Mouse (Mus musculus) midbrain, embryonic 11.5 days (tissue): ENCODE results near the gene Ttll6. TPM values are rescaled to one million over a fixed set of nuclear protein-coding genes. Genes with fewer than 3 reads are reported as not detected.
A peak's percentile ranks its signal among the peaks of the same experiment; 100 is the strongest.

Experiments used
- ATAC-seq: fragments of 200-750 bp; cut with Nextera tagmentation; 2 replicates; pipeline ENCODE4 v1.8.0; 2017; ENCODE audit warnings: moderate TSS enrichment, moderate library complexity; ENCODE audit not compliant: low FRiP score
- DNase-seq: peaks from one replicate; pipeline ENCODE4 v3.0.0; 2015; ENCODE audit warnings: low spot score; ENCODE audit errors: missing footprints
- H3K27ac ChIP-seq: fragments of 300-500 bp; sonication (generic); 2 replicates; pipeline ENCODE4 v1.5.1; 2014; ENCODE audit warnings: low read depth, low read length
- H3K27me3 ChIP-seq: fragments of 300-500 bp; sonication (generic); 2 replicates; pipeline ENCODE4 v1.6.1; 2014; ENCODE audit warnings: mild to moderate bottlenecking, low read length, moderate library complexity, mixed read lengths; ENCODE audit not compliant: control insufficient read depth, insufficient read depth
- H3K36me3 ChIP-seq: fragments of 300-500 bp; sonication (generic); 2 replicates; pipeline ENCODE4 v1.6.1; 2014; ENCODE audit warnings: mild to moderate bottlenecking, low read length, moderate library complexity, mixed read lengths; ENCODE audit not compliant: control insufficient read depth, insufficient read depth
- H3K4me1 ChIP-seq: fragments of 300-500 bp; sonication (generic); 2 replicates; pipeline ENCODE4 v1.6.1; 2014; ENCODE audit warnings: low read length; ENCODE audit not compliant: control insufficient read depth, insufficient read depth
- H3K4me2 ChIP-seq: fragments of 300-500 bp; sonication (generic); 2 replicates; pipeline ENCODE4 v1.6.1; 2014; ENCODE audit warnings: mild to moderate bottlenecking, moderate library complexity
- H3K4me3 ChIP-seq: fragments of 300-500 bp; sonication (generic); 2 replicates; pipeline ENCODE4 v1.5.1; 2014; ENCODE audit warnings: low read depth, low read length
- H3K9ac ChIP-seq: fragments of 300-500 bp; sonication (generic); 2 replicates; pipeline ENCODE4 v1.6.1; 2014; ENCODE audit warnings: low read length
- H3K9me3 ChIP-seq: fragments of 300-500 bp; sonication (generic); 2 replicates; pipeline ENCODE4 v1.6.1; 2016; ENCODE audit warnings: low read length; ENCODE audit not compliant: control insufficient read depth
- WGBS: fragments of 180-500 bp; shearing (Covaris S2); extraction: QIAGEN DNeasy Blood & Tissue Kit; methylation state at CpG from one replicate; pipeline ENCODE4 v1.1.7; 2014; 5-methylcytosine and 5-hydroxymethylcytosine counted together
- polyA plus RNA-seq: library from polyadenylated mRNA; unstranded; fragments of >200 nt; fragmentation: Nextera tagmentation; extraction: Ambion mirVana; gene quantifications from 2 replicates; pipeline ENCODE4 v1.2.1, GENCODE M21; 2014

Gene Ttll6
- polyA plus RNA-seq, 1 experiment from 2014 or later: not detected

- H3K36me3 ChIP-seq: no peaks in the 10 kb centered on the region
- no peak overlapping the region for H3K9ac ChIP-seq
- no peaks in the 10 kb centered on the region for H3K4me1 ChIP-seq
- ATAC-seq: no peak
- 7% methylated on average over 11 of the region's 11 CpGs for WGBS
- H3K4me2 ChIP-seq: no peak overlapping the region
- peak; percentile 91 for DNase-seq
- no peak overlapping the region for H3K4me3 ChIP-seq
- no peaks in the 10 kb centered on the region for H3K9me3 ChIP-seq
- no peak overlapping the region for H3K27ac ChIP-seq
- H3K27me3 ChIP-seq: peaks cover 100% of the 10 kb centered on the region
Observed at GRCm38 (mm10) chr11:96194961-96195640, 61.5 kb downstream of the Ttll6 start.

- peaks cover 100% of the 10 kb centered on the region for H3K27me3 ChIP-seq
- no peak for ATAC-seq
- peak; percentile 91 for DNase-seq
- 1% methylated on average over 20 of the region's 20 CpGs for WGBS
- H3K9ac ChIP-seq: no peak overlapping the region
- no peak overlapping the region for H3K4me2 ChIP-seq
- no peaks in the 10 kb centered on the region for H3K4me1 ChIP-seq
- H3K36me3 ChIP-seq: no peaks in the 10 kb centered on the region
- no peak overlapping the region for H3K4me3 ChIP-seq
- no peaks in the 10 kb centered on the region for H3K9me3 ChIP-seq
- no peak overlapping the region for H3K27ac ChIP-seq
Observed at GRCm38 (mm10) chr11:96195769-96196280, 62.2 kb downstream of the Ttll6 start.

- DNase-seq (peak; percentile 90), ATAC-seq (no peak)
- Histone ChIP-seq H3K27me3 (peaks cover 100% of the 10 kb centered on the region), H3K4me1 (no peaks in the 10 kb centered on the region), H3K9ac (no peak overlapping the region), H3K36me3 (no peaks in the 10 kb centered on the region), H3K4me3 (no peak overlapping the region), H3K4me2 (no peak overlapping the region), H3K27ac (no peak overlapping the region), H3K9me3 (no peaks in the 10 kb centered on the region)
- WGBS: 2% methylated on average over 12 of the region's 12 CpGs
Observed at GRCm38 (mm10) chr11:96198642-96199041, 65.1 kb downstream of the Ttll6 start.

GRCm38 (mm10) chr11:96199181-96200086, 65.8 kb downstream of the Ttll6 start:
- no peak overlapping the region for H3K9ac ChIP-seq
- H3K36me3 ChIP-seq: no peaks in the 10 kb centered on the region
- H3K27me3 ChIP-seq: peaks cover 100% of the 10 kb centered on the region
- ATAC-seq (no peak), DNase-seq (peak; percentile 89)
- WGBS: 3% methylated on average over 22 of the region's 22 CpGs
- H3K9me3 ChIP-seq: no peaks in the 10 kb centered on the region
- H3K4me3 ChIP-seq: no peak overlapping the region
- no peaks in the 10 kb centered on the region for H3K4me1 ChIP-seq
- no peak overlapping the region for H3K27ac ChIP-seq
- no peak overlapping the region for H3K4me2 ChIP-seq

GRCm38 (mm10) chr11:96200183-96200655, 66.6 kb downstream of the Ttll6 start:
- Histone ChIP-seq H3K27ac (no peak overlapping the region), H3K9me3 (no peaks in the 10 kb centered on the region), H3K27me3 (peaks cover 100% of the 10 kb centered on the region), H3K36me3 (no peaks in the 10 kb centered on the region), H3K4me1 (no peaks in the 10 kb centered on the region), H3K9ac (no peak overlapping the region), H3K4me3 (no peak overlapping the region), H3K4me2 (no peak overlapping the region)
- ATAC-seq (no peak), DNase-seq (peak; percentile 90)
- under 1% methylated on average over 14 of the region's 14 CpGs for WGBS

GRCm38 (mm10) chr11:96201741-96202140, 68.2 kb downstream of the Ttll6 start:
- no peak overlapping the region for H3K4me3 ChIP-seq
- DNase-seq: peak; percentile 92
- H3K9me3 ChIP-seq: no peaks in the 10 kb centered on the region
- ATAC-seq: no peak
- no peak overlapping the region for H3K4me2 ChIP-seq
- H3K9ac ChIP-seq: no peak overlapping the region
- H3K27me3 ChIP-seq: peaks cover 99% of the 10 kb centered on the region
- no peaks in the 10 kb centered on the region for H3K36me3 ChIP-seq
- no peaks in the 10 kb centered on the region for H3K4me1 ChIP-seq
- H3K27ac ChIP-seq: no peak overlapping the region

GRCm38 (mm10) chr11:96202401-96203081, 69.0 kb downstream of the Ttll6 start:
- Histone ChIP-seq H3K27ac (no peak overlapping the region), H3K4me1 (no peaks in the 10 kb centered on the region), H3K4me2 (no peak overlapping the region), H3K4me3 (no peak overlapping the region), H3K9me3 (no peaks in the 10 kb centered on the region), H3K36me3 (no peaks in the 10 kb centered on the region), H3K9ac (no peak overlapping the region), H3K27me3 (peaks cover 99% of the 10 kb centered on the region)
- WGBS: 2% methylated on average over 14 of the region's 14 CpGs
- ATAC-seq (no peak), DNase-seq (peak; percentile 94)

- Histone ChIP-seq H3K4me1 (no peaks in the 10 kb centered on the region), H3K9me3 (no peaks in the 10 kb centered on the region), H3K36me3 (no peaks in the 10 kb centered on the region), H3K4me3 (no peak overlapping the region), H3K27ac (no peak overlapping the region), H3K9ac (no peak overlapping the region), H3K4me2 (no peak overlapping the region), H3K27me3 (peaks cover 99% of the 10 kb centered on the region)
- 0% methylated on average over 37 of the region's 37 CpGs for WGBS
- DNase-seq: peak; percentile 96
- no peak for ATAC-seq
Observed at GRCm38 (mm10) chr11:96203182-96203788, 69.7 kb downstream of the Ttll6 start.
